Mouse (Mus musculus): ENCODE measurements at regions not wholly inside any gene's neighbourhood (a gene's known extent, or its start where the extent isn't known, plus 50 kb on each side); places are given as distances from the start of the nearest gene placed in this dataset.

DNA sequence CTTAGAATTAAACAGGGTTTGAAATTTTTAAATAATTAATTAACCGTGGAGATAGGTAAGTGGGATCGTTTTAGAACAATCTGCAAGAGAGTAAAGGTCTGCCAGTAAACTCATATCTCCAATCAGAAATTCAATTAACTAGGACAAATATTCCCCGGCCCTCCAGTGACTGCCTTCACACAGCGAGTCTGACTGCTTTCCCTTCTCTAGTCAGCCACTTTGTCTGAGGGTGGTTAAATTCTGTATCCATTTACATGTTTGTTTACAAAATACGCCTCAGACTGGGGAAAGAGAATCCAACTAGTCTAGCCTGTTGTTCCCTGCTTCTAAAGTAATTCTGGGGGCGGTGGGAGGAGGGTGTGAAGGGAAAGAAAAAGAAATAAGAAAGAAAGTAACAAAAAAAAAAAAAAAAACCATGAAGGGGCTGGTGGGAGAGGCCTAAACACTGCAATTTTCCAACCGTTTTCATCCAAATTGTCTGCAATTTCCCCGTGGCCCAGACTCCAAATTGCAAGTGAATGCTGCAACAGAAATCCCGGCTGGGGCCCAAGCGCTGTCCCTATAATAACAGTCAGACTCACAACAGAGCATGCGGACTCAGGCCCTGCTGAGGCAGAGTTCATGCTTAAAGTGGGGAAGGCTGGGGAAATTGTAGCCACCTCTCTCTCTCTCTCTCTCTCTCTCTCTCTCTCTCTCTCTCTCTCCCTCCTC is 336.3 kb downstream of the Gm9195 start:
- no peaks in the 10 kb centered on the region for H3K9me3 ChIP-seq (ENCODE audit: low read length)
- H3K36me3 ChIP-seq (ENCODE audit: insufficient read depth, low read length) = no peaks in the 10 kb centered on the region
- no peak overlapping the region for H3K27ac ChIP-seq (ENCODE audit: low read length)
- ATAC-seq = no peak
- no peak for DNase-seq (ENCODE audit: low spot score)
- no peak overlapping the region for H3K9ac ChIP-seq (replicated peaks; ENCODE audit: low read depth)
- no peak for TF ChIP-seq EP300 (IDR thresholded peaks at IDR 0.05)
- H3K4me3 ChIP-seq (ENCODE audit: low read depth, low read length) = no peak overlapping the region
- H3K27me3 ChIP-seq (replicated peaks; ENCODE audit: insufficient read depth, low read length) = no peaks in the 10 kb centered on the region
- no peaks in the 10 kb centered on the region for H3K4me1 ChIP-seq (ENCODE audit: insufficient read depth, low read depth, low read length)
- H3K4me2 ChIP-seq (replicated peaks; ENCODE audit: low read depth, low read length) = no peak overlapping the region
- 21% methylated on average over 11 of the region's 11 CpGs for WGBS

DNA sequence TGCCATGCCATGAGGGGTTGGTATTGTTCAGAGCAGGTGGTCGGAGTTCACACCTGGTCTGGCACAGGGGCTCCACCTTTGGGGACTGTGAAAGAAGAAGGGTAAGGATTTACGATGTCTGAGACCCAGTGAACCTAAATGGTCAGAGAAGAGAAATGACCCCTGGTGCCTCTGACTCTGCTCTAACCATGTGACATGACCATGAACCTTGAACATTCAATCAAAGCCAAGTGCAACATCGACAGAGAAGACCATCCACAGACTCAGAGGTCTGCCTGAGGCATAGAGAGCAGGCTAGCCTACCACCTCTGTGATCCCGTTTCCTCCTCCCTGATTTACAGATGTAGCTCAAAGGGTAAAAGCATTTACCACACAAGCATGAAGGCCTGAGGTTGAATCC is 340.0 kb downstream of the Gm9195 start:
- H3K9ac ChIP-seq (replicated peaks; ENCODE audit: low read depth) = no peak overlapping the region
- DNase-seq (ENCODE audit: low spot score) (no peak), ATAC-seq (no peak)
- WGBS = 64% methylated on average over 4 of the region's 4 CpGs
- no peak overlapping the region for H3K4me3 ChIP-seq (ENCODE audit: low read depth, low read length)
- H3K36me3 ChIP-seq (ENCODE audit: insufficient read depth, low read length) = no peaks in the 10 kb centered on the region
- no peaks in the 10 kb centered on the region for H3K27me3 ChIP-seq (replicated peaks; ENCODE audit: insufficient read depth, low read length)
- no peaks in the 10 kb centered on the region for H3K4me1 ChIP-seq (ENCODE audit: insufficient read depth, low read depth, low read length)
- H3K9me3 ChIP-seq (ENCODE audit: low read length) = no peaks in the 10 kb centered on the region
- H3K4me2 ChIP-seq (replicated peaks; ENCODE audit: low read depth, low read length) = no peak overlapping the region
- TF ChIP-seq EP300 (IDR thresholded peaks at IDR 0.05) = no peak
- TF ChIP-seq CTCF (IDR thresholded peaks at IDR 0.05) = no peak
- no peak overlapping the region for H3K27ac ChIP-seq (ENCODE audit: low read length)

DNA sequence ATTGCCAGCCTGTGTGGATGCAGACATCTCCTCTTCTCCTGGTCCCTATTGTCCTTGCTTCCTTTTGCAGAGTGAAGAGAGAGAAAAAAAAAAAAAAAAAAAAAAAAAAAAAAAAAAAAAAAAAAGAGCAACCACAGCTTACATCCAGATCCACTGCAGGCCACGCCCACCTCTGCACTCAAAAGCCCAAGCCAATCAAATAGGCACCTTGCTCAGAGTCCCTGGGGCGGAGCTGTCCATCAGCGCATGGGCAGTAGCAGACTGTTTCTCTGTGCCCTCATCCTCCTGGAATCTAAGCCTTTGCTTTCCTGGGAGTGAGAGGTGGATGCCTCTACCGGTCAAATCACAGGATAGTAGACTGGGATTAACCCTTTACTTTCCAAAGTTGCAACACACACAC is 342.2 kb downstream of the Gm9195 start:
- no peaks in the 10 kb centered on the region for H3K4me1 ChIP-seq (ENCODE audit: insufficient read depth, low read depth, low read length)
- H3K27me3 ChIP-seq (replicated peaks; ENCODE audit: insufficient read depth, low read length) = no peaks in the 10 kb centered on the region
- no peak overlapping the region for H3K9ac ChIP-seq (replicated peaks; ENCODE audit: low read depth)
- H3K27ac ChIP-seq (ENCODE audit: low read length) = no peak overlapping the region
- WGBS = 18% methylated on average over 4 of the region's 4 CpGs
- no peaks in the 10 kb centered on the region for H3K9me3 ChIP-seq (ENCODE audit: low read length)
- H3K36me3 ChIP-seq (ENCODE audit: insufficient read depth, low read length) = no peaks in the 10 kb centered on the region
- ATAC-seq (no peak), DNase-seq (ENCODE audit: low spot score) (peak; percentile 32)
- no peak overlapping the region for H3K4me2 ChIP-seq (replicated peaks; ENCODE audit: low read depth, low read length)
- TF ChIP-seq EP300 (IDR thresholded peaks at IDR 0.05) (no peak), CTCF (IDR thresholded peaks at IDR 0.05) (no peak)
- H3K4me3 ChIP-seq (ENCODE audit: low read depth, low read length) = no peak overlapping the region

DNA sequence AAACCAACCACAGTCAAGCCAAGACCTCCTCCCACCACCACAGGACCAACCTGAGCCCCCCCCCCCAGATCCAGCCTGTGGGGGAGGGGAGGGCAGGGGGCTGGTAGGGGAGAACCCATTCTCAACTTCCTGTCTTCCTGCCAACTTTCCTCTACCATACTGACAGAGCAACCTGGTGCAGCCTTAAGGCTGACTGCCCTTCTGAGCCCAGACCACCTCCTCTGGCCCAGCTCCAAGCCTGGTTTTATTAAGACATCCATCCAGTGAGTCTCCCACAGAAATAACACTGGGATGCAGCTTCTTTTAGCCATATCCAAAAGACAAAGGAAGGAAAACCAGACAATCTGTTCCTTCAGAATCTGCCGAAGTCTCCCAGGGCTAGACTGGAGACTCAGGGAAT is 342.8 kb downstream of the Gm9195 start:
- Histone ChIP-seq H3K4me1 (ENCODE audit: insufficient read depth, low read depth, low read length) (no peaks in the 10 kb centered on the region), H3K27me3 (replicated peaks; ENCODE audit: insufficient read depth, low read length) (no peaks in the 10 kb centered on the region), H3K36me3 (ENCODE audit: insufficient read depth, low read length) (no peaks in the 10 kb centered on the region), H3K9me3 (ENCODE audit: low read length) (no peaks in the 10 kb centered on the region), H3K9ac (replicated peaks; ENCODE audit: low read depth) (no peak overlapping the region), H3K4me3 (ENCODE audit: low read depth, low read length) (no peak overlapping the region), H3K4me2 (replicated peaks; ENCODE audit: low read depth, low read length) (no peak overlapping the region), H3K27ac (ENCODE audit: low read length) (no peak overlapping the region)
- WGBS = 53% methylated on average over 1 of the region's 1 CpGs
- DNase-seq (ENCODE audit: low spot score) (no peak), ATAC-seq (no peak)
- no peak for TF ChIP-seq EP300 (IDR thresholded peaks at IDR 0.05)
- TF ChIP-seq CTCF (IDR thresholded peaks at IDR 0.05) = no peak

DNA sequence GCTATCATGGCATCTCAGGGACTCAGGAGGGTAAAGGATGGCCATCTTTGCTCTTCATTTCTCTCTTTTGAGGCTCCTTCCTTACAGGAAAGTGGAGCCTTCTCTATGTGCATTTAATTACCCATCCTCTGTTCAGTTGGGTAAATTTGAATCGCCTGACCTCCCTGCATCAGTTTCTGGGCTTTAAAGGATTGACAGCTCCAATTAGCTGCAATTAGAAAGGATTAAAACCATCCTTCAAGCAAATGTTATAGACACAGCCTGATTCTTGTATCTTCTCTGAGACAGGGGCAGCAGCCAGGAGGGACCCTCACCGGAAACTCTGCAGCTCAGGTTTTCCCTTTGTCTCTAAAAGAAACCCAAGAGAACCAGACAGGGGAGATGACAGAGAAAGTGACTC is 345.3 kb downstream of the Gm9195 start:
- no peaks in the 10 kb centered on the region for H3K27me3 ChIP-seq (replicated peaks; ENCODE audit: insufficient read depth, low read length)
- no peaks in the 10 kb centered on the region for H3K36me3 ChIP-seq (ENCODE audit: insufficient read depth, low read length)
- DNase-seq (ENCODE audit: low spot score) (no peak), ATAC-seq (no peak)
- no peak for TF ChIP-seq CTCF (IDR thresholded peaks at IDR 0.05)
- no peak for TF ChIP-seq EP300 (IDR thresholded peaks at IDR 0.05)
- no peaks in the 10 kb centered on the region for H3K4me1 ChIP-seq (ENCODE audit: insufficient read depth, low read depth, low read length)
- H3K4me3 ChIP-seq (ENCODE audit: low read depth, low read length) = no peak overlapping the region
- no peaks in the 10 kb centered on the region for H3K9me3 ChIP-seq (ENCODE audit: low read length)
- H3K4me2 ChIP-seq (replicated peaks; ENCODE audit: low read depth, low read length) = no peak overlapping the region
- 68% methylated on average over 2 of the region's 2 CpGs for WGBS
- H3K9ac ChIP-seq (replicated peaks; ENCODE audit: low read depth) = no peak overlapping the region
- no peak overlapping the region for H3K27ac ChIP-seq (ENCODE audit: low read length)

DNA sequence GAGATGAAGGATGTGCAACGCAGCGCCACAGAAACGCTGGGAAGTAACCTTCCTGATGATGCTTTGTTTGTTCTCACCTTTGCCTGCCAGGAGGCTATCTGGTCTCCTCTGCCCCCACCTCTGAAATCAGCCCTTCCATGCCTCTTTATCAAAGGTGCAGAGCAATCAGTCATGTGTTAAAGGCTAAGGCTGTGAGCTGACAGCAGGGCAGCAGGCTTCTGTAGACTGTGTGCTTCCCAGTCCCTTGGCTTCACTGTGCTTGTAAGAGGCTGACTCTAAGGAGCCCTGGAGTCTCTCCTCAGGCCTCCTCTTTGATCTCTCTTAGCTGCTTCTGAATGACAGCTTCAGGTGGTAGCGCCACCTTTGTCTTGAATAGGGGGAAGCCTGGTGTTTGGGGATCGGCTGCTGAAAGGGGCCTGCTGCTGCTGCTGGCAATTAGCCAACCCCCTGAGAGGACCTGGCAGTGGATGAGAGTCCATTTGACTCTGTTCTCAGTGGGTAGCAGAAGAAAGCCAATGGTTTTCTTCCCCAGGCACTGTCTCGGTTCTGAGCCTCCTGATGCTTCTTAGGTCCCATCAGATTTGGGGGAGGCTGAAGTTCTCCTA is 348.7 kb downstream of the Gm9195 start:
- no peaks in the 10 kb centered on the region for H3K9me3 ChIP-seq (ENCODE audit: low read length)
- H3K4me3 ChIP-seq (ENCODE audit: low read depth, low read length) = no peak overlapping the region
- H3K27me3 ChIP-seq (replicated peaks; ENCODE audit: insufficient read depth, low read length) = no peaks in the 10 kb centered on the region
- WGBS = 12% methylated on average over 6 of the region's 6 CpGs
- H3K27ac ChIP-seq (ENCODE audit: low read length) = no peak overlapping the region
- ATAC-seq (no peak), DNase-seq (ENCODE audit: low spot score) (no peak)
- no peaks in the 10 kb centered on the region for H3K4me1 ChIP-seq (ENCODE audit: insufficient read depth, low read depth, low read length)
- no peak for TF ChIP-seq EP300 (IDR thresholded peaks at IDR 0.05)
- TF ChIP-seq CTCF (IDR thresholded peaks at IDR 0.05) = no peak
- no peaks in the 10 kb centered on the region for H3K36me3 ChIP-seq (ENCODE audit: insufficient read depth, low read length)
- H3K4me2 ChIP-seq (replicated peaks; ENCODE audit: low read depth, low read length) = no peak overlapping the region
- no peak overlapping the region for H3K9ac ChIP-seq (replicated peaks; ENCODE audit: low read depth)

All from lung, postnatal 0 days (tissue).